Mouse (Mus musculus) cortical plate, adult 2 months (tissue): ENCODE data around the gene Tanc1.

ENCODE experiments used
- CTCF ChIP-seq: fragments of 200-500 bp; IDR thresholded peaks from 2 replicates; pipeline ENCODE4 v1.5.1; 2011; ENCODE audit warnings: mild to moderate bottlenecking, control low read depth, low read length; ENCODE audit not compliant: insufficient read depth; ENCODE audit errors: extremely low read depth
- POLR2A ChIP-seq: fragments of 200-500 bp; IDR thresholded peaks from 2 replicates; pipeline ENCODE4 v1.6.1; 2011; ENCODE audit warnings: mild to moderate bottlenecking, low read length, control low read depth; ENCODE audit not compliant: insufficient read depth; ENCODE audit errors: extremely low read depth

- TF ChIP-seq CTCF: no peak
- no peak for TF ChIP-seq POLR2A
Measured at GRCm38 (mm10) chr2:59697722-59698634, 86.1 kb downstream of the Tanc1 start.
